Mouse (Mus musculus): ENCODE results near the gene Grb2.

Gene Grb2

GRCm38 (mm10) chr11:115611173-115611572 lies 97.2 kb downstream of the Grb2 start:
- in situ Hi-C loops (cut with MboI, MseI), result no loop called here

GRCm38 (mm10) chr11:115609576-115609975 lies 98.8 kb downstream of the Grb2 start:
- in situ Hi-C loops (cut with MboI, MseI), result no loop called here

GRCm38 (mm10) chr11:115608421-115609399 lies 99.7 kb downstream of the Grb2 start:
- in situ Hi-C loops (cut with MboI, MseI), result no loop called here

GRCm38 (mm10) chr11:115606733-115607132 lies 101.7 kb downstream of the Grb2 start:
- in situ Hi-C loops (cut with MboI, MseI), result no loop called here

- in situ Hi-C loops (cut with MboI, MseI), result no loop called here
Measured at GRCm38 (mm10) chr11:115604304-115604696, 104.1 kb downstream of the Grb2 start.

GRCm38 (mm10) chr11:115603476-115604303 lies 104.7 kb downstream of the Grb2 start, which contains the start of the genes Mrps7 and Gga3:
TSS of gene Mrps7 (plus strand) at chr11:115603925.
TSS of gene Gga3 (minus strand) at chr11:115604051.
- in situ Hi-C loops (cut with MboI, MseI), result no loop called here

GRCm38 (mm10) chr11:115603128-115603475 lies 105.3 kb downstream of the Grb2 start:
- in situ Hi-C loops (cut with MboI, MseI), result no loop called here

GRCm38 (mm10) chr11:115601174-115601573 lies 107.2 kb downstream of the Grb2 start:
- in situ Hi-C loops (cut with MboI, MseI), result no loop called here

GRCm38 (mm10) chr11:115600743-115601142 lies 107.7 kb downstream of the Grb2 start:
- in situ Hi-C loops (cut with MboI, MseI), result no loop called here

- in situ Hi-C loops (cut with MboI, MseI), result no loop called here
Measured at GRCm38 (mm10) chr11:115599722-115600121, 108.7 kb downstream of the Grb2 start.

GRCm38 (mm10) chr11:115598309-115598708 lies 110.1 kb downstream of the Grb2 start:
- in situ Hi-C loops (cut with MboI, MseI), result no loop called here

- in situ Hi-C loops (cut with MboI, MseI), result no loop called here
Measured at GRCm38 (mm10) chr11:115595209-115595608, 113.2 kb downstream of the Grb2 start.

Data from regulatory T cell (primary cell).